Mouse (Mus musculus) retina, embryonic 14.5 days (tissue): ENCODE results near the gene Ftsj3.
"Not testable (repeated sequence)": the region's sequence is repeated elsewhere in the genome, so short reads cannot be mapped to it uniquely, and the experiment has no call there.

Source experiments
- DNase-seq: peaks from one replicate; pipeline ENCODE4 v3.0.0-alpha.2; 2015; ENCODE audit warnings: low spot score

The Ftsj3 gene

GRCm38 (mm10) chr11:106268326-106269059, 12.6 kb upstream of the Ftsj3 start:
- no peak for DNase-seq

GRCm38 (mm10) chr11:106267871-106268270, 12.0 kb upstream of the Ftsj3 start:
- no peak for DNase-seq

GRCm38 (mm10) chr11:106267311-106267852, 11.5 kb upstream of the Ftsj3 start:
- no peak for DNase-seq

- DNase-seq = no peak
Measured at GRCm38 (mm10) chr11:106266431-106266830, 10.6 kb upstream of the Ftsj3 start.

GRCm38 (mm10) chr11:106265570-106265969, 9.7 kb upstream of the Ftsj3 start:
- no peak for DNase-seq

DNA sequence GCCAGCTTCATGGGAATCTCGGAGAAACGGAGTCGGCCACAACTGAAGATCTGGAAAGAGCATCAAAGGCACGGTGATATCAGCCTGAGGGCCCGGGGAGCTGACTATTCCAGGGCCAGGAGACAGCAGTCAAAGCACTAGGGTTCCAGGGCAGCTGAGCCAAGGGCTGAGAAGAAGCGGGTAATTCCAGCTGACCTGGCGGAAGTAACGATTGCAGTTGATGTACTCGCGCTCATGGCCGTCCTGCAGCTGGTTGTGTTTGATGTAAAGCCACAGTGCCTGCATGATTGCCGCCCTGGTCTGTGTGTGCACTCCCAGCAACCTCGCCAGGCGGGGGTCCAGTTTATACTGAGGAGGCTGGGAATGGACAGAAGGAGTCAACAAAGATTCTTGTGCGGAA, 9.1 kb upstream of the Ftsj3 start:
- no peak for DNase-seq

- no peak for DNase-seq
Measured at GRCm38 (mm10) chr11:106263963-106264362, 8.1 kb upstream of the Ftsj3 start.

GRCm38 (mm10) chr11:106260826-106261450, 5.1 kb upstream of the Ftsj3 start:
- DNase-seq = no peak

GRCm38 (mm10) chr11:106256775-106257174, 896 bp upstream of the Ftsj3 start:
- DNase-seq = no peak

GRCm38 (mm10) chr11:106255174-106255573, 705 bp downstream of the Ftsj3 start:
- DNase-seq = no peak

GRCm38 (mm10) chr11:106254767-106255166, 1.1 kb downstream of the Ftsj3 start:
- no peak for DNase-seq

GRCm38 (mm10) chr11:106249326-106249725, 6.6 kb downstream of the Ftsj3 start:
- DNase-seq = no peak

DNA sequence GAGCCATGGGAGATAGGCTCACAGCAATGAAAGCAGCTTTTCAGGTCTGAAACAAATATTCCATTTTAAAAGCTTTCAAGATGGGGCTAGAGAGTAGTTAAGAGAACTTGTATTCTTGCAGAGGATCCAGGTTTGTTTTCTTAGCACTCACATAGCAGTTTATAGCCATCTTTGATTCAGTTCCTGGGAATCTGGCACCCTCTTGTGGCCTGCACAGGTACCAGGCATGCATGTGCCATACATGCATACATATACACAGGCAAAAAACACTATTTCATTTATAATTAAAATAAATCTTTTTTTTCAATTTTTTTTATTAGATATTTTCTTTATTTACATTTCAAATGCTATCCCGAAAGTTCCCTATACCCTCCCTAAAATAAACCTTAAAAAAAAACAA, 9.0 kb downstream of the Ftsj3 start:
- DNase-seq = peak; percentile 24

- not testable (repeated sequence) for DNase-seq
Measured at GRCm38 (mm10) chr11:106233978-106234377, 21.9 kb downstream of the Ftsj3 start.

- DNase-seq = no peak
Measured at GRCm38 (mm10) chr11:106220603-106221002, 35.3 kb downstream of the Ftsj3 start.

GRCm38 (mm10) chr11:106216730-106217490, 39.0 kb downstream of the Ftsj3 start, which contains the start of gene Ddx42:
Gene Ddx42, plus strand, starts transcription at chr11:106216926.
- DNase-seq = peak; percentile 98

- peak; percentile 99 for DNase-seq
Measured at GRCm38 (mm10) chr11:106215927-106216729, 39.8 kb downstream of the Ftsj3 start, which contains the start of gene Ccdc47. Gene Ccdc47, minus strand, starts transcription at chr11:106216344.

GRCm38 (mm10) chr11:106215450-106215859, 40.4 kb downstream of the Ftsj3 start:
- DNase-seq = no peak

DNA sequence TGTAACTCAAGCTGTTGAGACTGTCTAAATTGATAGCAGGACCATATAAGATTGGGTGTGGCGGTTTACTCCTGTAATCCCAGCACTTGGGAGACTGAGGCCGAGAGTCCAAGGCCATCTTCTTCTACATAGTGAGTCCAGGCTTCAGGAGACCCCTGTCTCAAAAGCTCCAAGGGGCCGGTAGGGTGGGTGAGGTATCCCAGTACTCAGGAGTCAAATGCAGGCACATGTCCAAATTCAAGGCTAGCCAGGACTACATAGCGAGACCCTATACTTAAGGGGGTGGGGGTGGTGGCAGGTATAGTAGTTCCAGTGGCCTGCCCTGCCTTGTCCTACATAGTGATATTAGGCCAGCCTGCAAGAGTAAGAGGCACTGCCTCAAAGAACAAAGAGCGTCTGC, 41.0 kb downstream of the Ftsj3 start:
- DNase-seq = no peak

- no peak for DNase-seq
Measured at GRCm38 (mm10) chr11:106212771-106213170, 43.1 kb downstream of the Ftsj3 start.

GRCm38 (mm10) chr11:106202123-106202465, 53.8 kb downstream of the Ftsj3 start, which contains the start of gene Strada:
Gene Strada, minus strand, starts transcription at chr11:106202168.
- DNase-seq = no peak
